Mouse (Mus musculus) brain, embryonic 18.5 days (tissue): ENCODE measurements around the gene Metap1d.

Experiments used
- DNase-seq: peaks from one replicate; pipeline ENCODE4 v3.0.0-alpha.2; 2012; ENCODE audit warnings: low read depth, low spot score

Gene Metap1d

GRCm38 (mm10) chr2:71526595-71527322 is 73.7 kb downstream of the Metap1d start:
- DNase-seq, result no peak

DNA sequence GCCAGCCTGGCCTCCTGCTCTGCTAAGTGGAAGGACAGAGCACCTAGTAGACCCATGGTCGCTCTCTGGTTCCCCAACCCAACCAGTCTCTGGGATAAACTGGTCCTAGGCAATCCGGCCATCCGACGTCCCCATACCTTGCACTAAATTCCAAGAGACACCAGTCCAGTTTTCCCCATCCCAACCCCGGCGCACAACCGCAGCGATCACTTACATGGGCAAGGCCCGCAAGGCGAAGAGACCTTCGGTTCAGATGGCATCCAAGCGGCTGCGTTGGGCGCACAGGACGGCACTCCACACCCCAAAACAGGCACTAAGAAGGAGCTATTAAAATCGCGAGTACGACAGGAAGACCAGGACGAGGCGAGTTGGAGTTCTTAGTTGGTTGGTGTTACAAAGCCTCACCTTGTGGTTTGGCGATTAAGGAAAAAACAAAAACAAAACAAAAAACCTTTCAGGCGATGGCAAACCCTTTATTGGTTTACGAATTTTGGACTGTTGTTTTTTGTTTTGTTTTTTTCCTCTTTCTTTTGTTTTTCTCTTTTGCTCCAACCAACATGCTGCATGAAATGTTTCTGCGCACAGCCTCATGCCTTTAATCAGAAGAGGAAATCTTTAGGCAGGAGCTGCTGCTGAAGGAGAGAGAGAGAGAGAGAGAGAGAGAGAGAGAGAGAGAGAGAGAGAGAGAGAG is 74.4 kb downstream of the Metap1d start:
- no peak for DNase-seq

DNA sequence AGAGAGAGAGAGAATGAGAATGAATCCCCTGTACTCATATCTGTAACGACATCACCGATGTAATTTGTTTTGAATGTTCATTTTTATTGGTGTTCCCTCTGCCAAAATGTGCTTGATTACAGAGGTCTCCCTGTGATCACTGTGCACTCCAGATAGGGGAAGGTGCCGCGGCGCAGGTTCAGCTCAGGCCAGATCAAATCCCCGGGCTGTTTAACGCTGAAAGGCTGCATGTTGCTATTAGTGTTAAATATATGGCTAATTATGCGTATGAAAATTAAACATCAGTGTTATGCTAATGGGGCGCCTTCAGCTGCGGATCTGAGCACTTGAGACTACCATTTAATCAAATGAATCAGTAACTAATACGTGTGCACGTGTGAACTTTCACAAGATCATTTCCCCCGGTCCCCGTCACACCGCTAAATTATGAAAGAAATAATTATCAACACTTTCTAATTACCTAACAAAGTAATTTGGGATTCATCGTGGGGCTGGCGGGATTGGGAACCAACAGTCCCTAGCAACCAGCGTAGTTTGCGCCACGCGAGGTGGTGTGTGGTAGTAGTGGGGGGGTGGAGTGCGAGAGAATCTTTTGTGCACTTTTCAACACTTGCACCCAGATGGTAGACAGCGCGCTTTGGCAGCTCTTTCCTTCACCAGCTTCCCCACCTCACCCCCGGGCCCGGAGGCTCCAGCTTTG is 75.1 kb downstream of the Metap1d start, which contains the start of gene Dlx1:
Dlx1 (plus strand) TSS at position 100 of the 700 bp plus-strand sequence.
- no peak for DNase-seq

- DNase-seq, result no peak
These were observed 75.8 kb downstream of the Metap1d start for GRCm38 (mm10) chr2:71528714-71529510.

- DNase-seq, result no peak
These were observed 76.7 kb downstream of the Metap1d start for GRCm38 (mm10) chr2:71529511-71530351.

DNA sequence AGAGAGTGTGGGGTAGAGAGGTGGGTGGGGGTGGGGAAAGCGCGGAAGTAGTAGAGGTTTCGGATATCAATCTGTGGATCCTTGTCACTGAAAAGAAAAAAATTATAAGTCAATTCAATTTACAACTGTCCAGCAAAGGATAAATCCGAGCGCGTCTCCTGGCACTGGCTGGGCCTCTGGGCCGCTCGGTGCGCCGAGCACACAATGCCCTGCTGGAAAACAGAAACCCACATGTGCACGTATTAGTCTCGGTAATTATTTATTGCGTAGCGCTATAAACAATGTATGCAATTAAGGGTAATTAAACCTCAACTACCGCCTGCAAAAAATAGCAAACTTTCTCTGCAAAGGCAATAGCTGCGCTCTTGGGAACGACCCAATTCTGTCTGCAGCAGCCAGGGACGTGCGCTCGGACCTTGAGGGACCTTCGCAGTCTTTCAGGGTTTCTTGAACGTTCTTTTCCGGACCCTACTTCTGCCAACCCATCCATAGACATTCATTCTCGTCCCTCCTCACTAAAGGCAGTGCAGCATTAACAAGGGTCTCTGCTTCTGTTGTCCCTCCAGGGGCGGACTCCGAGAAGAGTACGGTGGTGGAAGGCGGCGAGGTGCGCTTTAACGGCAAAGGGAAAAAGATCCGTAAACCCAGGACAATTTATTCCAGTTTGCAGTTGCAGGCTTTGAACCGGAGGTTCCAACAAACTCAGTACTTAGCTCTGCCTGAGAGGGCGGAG is 77.5 kb downstream of the Metap1d start:
- DNase-seq, result no peak

DNA sequence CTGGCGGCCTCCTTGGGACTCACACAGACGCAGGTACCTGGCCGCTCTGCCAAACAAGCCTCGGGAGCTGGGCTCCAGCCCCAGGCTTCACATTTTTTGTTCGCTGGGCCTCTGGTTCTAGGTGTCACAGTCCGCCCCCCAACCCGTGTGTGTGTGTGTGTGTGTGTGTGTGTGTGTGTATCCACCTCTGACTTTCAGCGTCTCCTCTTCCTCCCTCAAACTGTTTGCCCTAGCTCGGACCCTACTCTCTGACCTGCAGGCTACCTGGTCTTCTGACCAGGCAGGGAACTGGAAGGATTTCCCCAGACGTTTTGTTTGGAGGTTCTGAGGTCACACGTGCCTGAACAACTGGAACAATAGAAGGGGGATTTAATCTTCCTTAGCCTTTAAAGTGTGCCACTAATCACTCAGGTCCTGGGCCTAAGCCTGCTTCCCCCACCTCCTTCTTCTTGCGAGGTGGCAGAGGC is 78.1 kb downstream of the Metap1d start:
- no peak for DNase-seq

DNA sequence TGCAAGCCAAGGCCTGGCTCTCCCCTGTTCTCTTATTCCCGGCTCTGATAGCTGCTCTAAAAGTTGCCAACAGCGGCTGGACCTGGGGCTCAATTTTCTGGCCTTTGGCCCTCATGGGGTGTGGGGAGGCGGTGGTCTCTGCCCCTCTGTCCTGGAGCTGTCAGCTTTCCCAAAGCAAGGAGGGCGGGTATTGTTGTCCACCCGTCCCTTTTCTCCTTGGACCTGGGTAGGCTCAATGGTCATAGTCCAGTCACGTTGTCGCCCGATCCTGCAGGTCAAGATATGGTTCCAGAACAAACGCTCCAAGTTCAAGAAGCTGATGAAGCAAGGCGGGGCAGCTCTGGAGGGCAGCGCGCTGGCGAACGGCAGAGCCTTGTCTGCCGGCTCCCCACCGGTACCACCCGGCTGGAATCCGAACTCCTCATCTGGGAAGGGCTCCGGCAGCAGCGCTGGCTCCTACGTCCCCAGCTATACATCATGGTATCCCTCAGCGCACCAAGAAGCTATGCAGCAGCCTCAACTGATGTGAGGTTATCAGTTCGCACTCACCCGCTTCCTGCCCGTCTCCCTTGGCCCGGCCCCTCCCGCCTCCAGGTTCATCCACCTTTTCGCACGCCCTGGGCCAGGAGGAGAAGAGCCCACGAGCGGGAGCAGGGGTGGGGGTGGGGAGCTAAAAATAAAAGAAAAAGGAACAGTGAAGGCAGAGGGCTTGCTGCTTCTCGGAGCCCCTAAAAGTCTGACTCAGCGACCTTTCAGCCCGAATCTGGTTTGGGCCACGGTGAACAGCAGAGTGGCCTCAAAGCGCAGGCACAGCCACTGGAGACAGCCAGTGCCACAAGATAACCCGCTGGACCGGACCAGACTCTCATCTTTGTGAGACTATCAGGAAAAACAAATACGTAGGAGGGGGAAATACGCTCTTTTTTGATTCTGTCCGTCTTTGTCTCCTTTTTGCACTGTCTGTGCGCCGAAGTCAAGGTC is 79.2 kb downstream of the Metap1d start:
- DNase-seq, result no peak

DNA sequence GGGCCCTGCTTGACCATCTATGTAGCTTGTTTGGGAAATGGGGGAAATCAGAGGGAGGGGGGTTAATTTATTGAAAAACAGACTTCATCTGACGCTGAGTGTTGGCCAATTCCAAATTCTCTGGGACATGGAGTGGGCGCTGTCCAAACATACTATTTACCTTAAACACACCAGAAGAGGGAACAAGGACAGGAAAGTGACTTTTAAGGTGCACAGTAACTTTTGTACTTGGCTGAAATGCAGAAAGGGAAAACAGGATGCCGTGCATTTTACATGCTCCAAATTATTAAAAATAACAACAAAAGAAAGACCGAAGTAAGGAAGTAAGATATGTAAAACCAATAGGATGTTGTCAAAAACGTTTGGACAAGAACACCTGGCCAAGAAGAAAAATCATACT is 80.0 kb downstream of the Metap1d start:
- no peak for DNase-seq

DNA sequence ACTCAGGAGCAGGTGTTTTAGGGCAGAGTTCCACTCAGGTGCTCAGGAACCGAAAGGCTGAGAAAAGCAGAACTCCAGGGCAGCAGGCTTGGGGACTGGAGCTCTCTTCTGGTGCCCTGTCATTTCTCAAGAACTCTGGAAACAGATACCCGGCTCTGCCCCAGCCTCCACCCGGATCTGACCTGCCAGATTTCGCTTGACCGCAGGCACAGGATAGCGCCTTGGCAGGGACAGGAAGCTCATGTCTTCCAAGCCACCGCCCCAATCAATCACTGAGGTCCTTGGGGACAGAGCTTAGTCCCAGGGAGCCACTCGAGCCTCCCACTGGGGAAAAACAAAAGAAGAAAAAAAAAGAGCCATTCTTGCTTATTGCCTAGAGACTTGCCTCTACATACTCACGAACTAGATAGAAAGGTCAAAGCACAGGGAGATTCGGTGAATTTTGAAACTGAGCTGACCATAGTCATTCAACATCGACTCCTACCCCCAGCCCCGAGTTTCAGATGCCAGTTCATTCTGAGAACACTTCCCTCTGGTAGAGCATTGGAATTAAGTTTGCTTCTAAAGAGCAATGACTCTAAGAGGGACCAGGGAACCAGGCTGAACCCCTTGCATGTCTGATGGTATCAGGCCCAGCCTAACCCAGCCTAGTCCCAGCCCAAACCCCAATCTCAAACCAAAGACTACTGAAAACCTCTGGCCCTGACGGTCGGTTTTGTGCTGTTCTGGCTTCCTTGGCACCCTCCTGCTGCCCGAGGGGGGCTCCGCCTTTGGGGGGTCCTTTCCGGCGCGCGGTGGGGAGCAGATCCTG is 81.4 kb downstream of the Metap1d start:
- DNase-seq, result no peak

DNA sequence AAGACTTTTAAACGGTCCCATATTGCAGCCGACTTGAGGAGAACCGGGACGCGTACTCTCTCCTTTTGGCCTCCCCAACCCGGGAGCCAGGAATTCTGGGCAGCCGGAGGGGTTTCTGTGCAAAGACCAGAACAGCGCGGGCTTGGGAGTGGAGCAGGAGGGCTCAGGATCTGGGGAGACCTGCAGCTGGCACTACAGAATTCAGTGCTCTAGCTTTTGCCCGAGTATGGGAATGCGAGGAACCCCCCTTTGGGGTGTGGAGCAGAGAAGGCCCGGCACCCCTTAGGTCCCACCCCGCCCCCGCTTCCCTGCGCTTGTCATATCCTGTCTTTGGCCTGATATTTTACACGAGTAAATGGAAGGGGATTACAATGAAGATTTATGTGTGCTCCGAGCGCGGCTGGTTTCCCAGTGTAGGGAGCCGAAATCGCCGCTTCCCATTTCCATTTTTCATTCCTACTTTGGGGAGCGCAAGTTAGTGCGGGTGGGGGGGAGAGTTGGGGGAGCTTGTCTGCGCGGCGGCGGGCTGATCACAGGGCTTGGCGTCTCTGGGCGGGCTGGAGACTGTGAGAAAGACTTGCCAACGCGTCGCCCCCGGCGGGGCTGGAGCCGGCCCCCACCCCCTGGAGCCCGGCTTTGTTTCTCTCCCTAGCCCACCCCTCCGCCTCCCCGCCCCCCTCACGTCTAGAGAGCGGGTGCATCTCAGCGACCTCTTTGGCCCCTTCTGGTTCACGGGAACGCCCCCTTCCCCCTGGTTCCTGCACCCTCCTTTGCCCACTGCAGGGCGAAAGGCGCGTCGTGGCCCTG is 87.7 kb downstream of the Metap1d start:
- DNase-seq, result no peak

- DNase-seq, result no peak
These were observed 88.5 kb downstream of the Metap1d start for GRCm38 (mm10) chr2:71541418-71542226.

- DNase-seq, result no peak
These were observed 89.2 kb downstream of the Metap1d start for GRCm38 (mm10) chr2:71542227-71542815.

- no peak for DNase-seq
These were observed 89.8 kb downstream of the Metap1d start for GRCm38 (mm10) chr2:71542816-71543301.

DNA sequence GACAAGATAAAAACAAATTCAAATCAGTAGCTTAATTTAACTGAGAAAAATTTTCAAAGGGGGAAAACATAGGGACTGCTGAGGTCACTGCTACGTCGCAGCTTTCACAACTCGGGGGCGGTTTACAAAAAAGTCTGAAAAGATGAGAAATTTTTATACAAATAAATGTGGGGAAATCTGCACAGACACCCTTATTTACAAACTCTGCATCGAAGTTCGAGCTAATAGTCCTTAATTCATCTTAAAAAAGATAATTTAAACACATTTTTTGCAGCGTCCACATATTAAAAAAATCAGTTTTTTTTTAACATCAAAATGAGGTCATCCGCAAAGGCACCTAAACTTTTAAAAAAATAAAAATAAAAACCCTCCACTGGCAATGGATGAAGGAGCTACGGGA is 90.5 kb downstream of the Metap1d start:
- DNase-seq, result no peak

DNA sequence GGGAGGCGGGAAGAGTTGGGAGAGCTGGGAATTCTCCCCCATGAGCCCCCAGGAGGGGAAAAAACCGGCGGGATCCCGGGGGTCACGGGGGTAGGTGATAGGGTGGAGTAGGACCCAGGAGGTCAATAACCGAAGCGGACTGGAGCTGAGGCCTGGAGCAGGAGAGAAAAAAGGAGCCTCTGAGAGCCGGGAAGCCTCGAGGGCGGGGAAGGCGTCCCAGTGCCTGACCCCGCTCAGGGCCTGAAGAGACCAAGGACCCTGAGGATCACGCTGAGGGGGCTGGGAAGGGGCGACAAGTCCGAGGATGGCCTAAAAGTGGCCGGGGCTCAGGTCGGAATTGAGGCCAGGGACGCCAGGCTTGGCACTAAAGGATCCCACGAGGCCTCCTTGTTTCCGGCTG is 90.9 kb downstream of the Metap1d start:
- DNase-seq, result no peak
